Mouse (Mus musculus) stomach, postnatal 0 days (tissue): ENCODE data around the gene Creg1.

Experiments used
- CTCF ChIP-seq: IDR thresholded peaks from 2 replicates; pipeline ENCODE4 v1.5.1; 2016; ENCODE audit warnings: antibody characterized with exemption, low read depth, mild to moderate bottlenecking, moderate library complexity
- EP300 ChIP-seq: optimal IDR thresholded peaks from 2 replicates; pipeline ENCODE3; 2016; ENCODE audit warnings: antibody characterized with exemption

DNA sequence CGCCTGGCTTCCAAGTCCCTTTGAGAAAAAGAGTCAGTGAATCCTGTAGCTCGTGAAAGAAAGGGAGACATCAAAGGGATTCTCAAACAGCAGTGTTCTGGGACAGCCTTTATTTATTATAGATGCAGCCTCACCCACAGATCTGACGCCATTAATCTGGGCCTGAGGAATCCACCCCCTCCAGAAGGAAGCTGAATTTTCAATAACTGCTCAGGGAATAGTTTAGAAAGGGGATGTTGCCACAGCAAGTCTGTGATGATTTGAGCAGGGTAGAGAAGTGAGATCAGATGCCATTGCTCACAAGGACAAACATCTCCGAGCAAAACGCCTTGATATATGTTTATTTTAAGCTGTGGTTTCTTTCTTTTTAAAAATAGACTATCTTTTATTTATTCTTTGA, 26.1 kb upstream of the Creg1 start:
- TF ChIP-seq EP300 (no peak), CTCF (no peak)
